Mouse (Mus musculus): ENCODE data around the gene Col11a1. TPM values are rescaled to one million over a fixed set of nuclear protein-coding genes. Genes with fewer than 3 reads are reported as not detected.

The Col11a1 gene
- polyA plus RNA-seq (2015; fragmentation: Nextera tagmentation; extraction: Ambion mirVana): 0.08 and 0.13 TPM in 2 replicates

DNA sequence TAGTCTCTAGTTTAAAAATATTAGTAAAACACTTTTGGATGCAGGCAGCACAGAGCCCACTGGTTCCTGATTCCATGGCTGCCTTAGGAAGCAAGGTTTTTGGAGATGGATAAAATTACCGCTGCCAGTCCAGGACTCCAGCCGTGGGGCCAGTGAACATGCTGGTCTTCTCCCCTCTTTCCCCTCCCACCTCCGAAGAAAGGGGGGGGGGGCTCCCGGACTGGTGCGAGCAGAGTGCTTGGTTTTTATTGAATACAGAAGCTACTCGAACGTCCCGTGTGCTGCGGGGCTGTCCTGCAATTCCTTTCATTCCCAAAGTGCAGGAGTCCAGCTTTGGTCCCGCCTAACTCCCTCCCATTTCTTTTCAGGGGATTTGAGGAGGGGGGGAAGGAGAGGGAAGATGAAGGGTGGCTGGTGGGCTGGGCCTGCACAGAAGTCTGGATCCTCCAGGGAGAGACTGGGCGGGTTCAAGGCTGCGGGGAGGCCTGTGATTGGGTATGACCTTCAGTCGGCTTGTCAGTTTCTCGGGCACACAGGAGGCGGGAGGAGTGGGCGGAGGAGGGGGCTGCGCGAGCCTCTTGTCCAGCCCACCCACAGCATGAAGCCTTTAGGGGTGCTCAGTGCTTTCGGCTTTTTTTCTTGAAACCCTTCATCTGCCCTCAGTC is at the start of gene Col11a1:
TSS of gene Col11a1 (plus strand) at position 570 of the 665 bp plus-strand sequence.
- DNase-seq (ENCODE audit: low spot score): no peak

DNA sequence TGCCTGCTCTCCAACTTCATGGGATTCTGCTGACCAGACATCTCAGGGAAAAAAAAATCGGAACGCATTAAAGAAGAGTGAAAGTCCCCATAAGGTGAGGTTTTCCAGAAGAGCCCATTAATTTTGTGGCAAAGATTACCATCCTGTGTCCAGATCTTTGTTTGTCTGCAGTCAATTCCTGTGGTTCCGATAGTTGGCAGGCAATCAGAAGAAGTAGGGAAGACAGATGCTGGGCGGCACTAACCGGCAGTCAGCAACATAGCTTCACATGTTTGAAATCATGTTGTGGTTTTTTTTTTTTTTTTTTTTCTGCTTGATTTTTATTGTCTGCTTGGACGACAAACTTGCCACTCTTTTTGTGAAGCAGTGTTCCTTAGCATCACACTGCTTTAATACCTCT is 39.4 kb upstream of the Col11a1 start:
- DNase-seq (ENCODE audit: low spot score): no peak

DNA sequence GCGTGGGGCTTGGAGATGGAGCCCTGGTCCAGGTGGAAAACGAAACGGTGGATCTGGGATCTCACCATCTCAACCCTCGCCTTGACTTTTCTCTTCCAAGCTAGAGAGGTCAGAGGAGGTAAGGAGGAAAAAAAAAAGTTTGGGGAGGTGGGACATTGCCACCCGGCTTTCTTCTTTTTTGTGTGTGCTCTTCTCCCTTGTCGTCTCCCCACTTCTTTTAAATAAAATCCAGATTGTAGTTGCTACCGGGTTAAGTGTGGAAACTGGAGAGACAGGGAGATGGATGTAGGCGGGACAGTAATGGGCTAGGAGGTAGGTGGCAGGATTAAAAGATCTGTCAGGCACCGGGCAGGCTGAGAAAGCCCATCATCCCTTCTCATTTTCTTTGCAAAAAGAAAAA is 546 bp downstream of the Col11a1 start:
- no peak for DNase-seq (ENCODE audit: low spot score)

DNA sequence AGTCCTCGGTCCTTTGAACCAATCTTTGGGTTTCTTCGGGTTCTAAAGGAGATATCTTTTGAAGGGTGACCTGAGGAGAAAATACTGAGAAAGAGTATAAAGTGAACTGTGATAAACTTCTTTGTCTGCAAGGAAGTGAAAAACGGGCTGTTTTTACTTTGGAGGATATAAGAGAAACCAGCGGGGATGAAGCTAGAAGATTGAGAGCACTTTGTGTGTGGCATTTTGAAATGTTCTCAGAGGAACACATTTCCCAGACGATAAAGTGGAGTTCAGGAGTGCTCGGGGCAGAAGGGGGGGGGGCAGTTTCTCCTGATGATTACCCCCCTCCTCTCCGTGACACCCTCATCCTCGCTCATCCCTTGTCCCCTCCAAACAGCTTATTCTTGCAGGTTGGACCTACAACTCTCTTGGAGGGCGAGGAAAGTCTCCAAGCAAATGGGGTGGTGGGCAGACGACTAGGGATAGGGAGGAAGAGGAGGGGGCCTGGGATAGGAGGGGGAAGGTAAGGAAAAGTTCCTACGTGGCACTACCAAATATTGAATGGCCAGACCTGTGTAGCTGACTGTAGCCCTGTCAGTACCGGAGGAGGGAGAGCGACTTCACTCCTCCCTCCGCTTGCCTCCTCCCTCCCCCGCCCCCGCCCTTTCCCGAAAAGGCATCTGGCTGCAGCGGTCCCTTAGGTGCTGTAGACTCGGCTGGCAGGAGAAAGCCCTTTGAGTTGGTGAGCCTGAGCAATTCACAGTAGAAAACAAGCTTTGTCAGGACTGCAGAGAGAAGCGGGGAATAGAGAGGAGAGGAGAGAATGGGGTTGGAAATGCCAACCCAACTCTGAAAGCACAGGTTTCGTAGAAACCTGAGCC is 1.2 kb downstream of the Col11a1 start:
- DNase-seq (ENCODE audit: low spot score): no peak

DNA sequence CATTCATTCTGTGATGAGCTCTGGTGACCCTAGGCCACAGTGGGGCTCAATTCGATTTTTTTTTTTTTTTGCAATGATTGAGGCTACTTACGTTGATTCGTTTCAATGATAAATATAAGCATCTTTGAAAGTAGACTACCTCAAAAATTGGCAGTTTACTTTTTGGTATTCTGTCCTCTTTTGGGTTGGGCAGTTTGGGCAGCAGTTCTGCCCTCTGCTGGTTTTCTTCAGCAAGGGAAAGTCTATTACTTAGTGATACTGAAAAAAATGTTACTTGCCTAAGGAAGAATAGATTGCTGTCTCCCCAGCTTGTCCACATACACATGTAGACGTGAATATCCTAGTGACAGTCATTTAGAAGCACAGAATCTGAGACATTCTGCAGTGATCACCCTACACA is 2.0 kb downstream of the Col11a1 start:
- DNase-seq (ENCODE audit: low spot score): no peak

DNA sequence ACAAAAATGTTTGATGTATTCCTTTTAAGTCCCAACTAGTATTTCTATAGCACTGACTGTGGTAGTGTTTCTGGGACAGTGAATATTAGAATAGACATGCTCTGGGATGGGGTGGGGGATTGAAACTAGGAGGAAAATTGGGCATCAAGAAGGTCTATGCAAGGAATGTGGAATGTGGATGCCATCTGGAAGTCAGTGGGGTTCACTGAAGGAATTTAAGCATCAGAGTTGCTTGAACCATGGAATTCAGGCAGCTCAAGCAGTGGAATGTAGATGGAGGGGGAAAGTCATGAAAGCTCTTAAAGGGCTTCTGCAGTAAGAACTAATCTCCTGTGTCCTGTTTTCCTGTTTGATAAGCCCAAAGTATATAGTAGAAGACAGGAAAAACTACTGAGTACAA is 22.1 kb downstream of the Col11a1 start:
- DNase-seq (ENCODE audit: low spot score): no peak

DNA sequence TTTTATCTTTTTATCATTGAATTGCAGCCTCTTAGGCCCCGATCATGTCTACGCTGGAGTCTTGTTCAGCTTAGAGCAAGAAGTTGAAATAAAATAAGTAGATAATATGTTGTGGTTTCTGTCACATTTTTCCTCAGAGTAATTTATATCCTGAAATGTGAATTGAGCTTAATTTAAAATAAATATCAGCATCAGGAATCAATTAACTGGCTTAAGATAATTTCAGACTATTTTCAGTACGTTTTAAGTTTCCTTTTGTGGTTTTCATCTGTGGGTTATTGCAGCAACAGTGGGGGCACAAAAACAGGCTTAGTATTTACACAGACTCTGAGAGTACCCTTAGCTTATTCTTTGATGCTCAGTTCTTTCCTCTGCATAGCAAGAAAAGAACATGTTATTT is 23.2 kb downstream of the Col11a1 start:
- no peak for DNase-seq (ENCODE audit: low spot score)

DNA sequence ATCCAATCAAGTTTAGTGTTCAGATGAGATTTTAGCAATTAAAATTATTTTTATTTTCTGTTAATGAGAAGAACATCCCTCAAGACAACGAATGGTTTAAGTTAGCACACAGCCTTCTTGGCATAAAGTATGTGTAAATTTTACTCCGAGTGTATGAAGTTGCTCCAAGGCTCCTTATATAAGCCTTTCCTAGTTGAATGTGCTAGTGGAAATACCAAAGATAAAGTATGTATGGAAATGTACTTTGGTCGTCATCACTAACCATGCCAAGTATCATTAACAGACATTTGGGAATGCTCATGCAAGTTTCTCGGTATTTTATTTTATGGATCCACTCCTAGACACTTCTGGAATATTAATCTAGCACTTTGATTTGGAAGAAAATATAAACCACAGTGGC is 34.8 kb downstream of the Col11a1 start:
- DNase-seq (ENCODE audit: low spot score): no peak

DNA sequence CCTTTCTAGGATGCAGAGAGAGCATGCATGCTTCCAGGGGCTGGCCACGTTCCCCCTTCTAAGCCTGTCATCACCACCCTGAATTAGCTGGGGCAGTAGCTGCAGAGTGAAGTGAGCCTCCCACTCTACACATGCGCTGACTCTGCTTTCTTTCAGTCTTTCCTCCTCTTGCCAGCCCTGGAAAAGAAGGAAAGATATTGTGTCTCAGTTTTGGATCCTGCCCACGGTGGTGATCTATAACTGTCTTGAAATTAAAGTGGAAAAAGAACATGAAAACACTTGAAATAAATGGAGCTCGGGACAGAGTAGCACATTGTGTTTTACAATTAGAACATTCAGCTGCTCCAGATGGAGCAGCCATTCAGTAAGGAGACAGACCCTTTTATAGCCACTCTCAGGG is 35.2 kb downstream of the Col11a1 start:
- no peak for DNase-seq (ENCODE audit: low spot score)

DNA sequence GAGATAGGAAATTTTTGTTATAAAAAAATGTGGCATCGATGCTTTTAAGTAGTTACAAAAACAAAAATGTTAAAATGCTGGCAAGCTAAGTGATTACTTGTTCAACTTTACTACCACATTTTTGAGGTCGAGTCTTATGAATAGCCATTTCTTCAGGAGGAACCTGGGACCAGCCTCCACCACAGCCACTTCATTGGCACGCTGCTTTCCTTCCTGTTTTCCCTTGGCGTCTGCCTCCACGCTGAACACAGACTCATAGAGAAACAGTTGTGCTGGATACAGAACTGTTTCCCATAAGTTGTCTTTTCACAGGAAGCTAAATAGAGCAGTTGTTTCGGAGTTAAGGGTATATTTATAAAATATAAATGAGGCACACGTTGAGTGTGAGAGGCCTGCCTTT is 69.0 kb downstream of the Col11a1 start:
- DNase-seq (ENCODE audit: low spot score): no peak

DNA sequence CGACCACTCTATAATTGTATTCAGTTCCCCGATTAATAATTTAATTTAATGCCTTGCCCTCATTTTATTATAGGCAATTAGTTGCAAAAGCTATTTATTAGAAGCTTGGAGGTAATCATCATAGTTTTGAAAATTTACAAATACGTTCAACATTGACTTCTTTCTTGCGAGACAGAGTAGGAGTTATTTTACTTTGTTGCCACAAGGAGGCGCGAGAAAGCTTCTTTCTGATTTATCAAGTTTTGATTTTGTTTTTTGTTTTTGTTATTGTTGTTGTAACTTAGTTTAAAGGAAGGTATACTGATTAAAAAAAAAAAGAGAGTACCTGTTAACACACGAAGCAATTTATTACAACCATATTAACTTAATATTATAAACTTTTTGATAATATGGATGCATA is 76.8 kb downstream of the Col11a1 start:
- no peak for DNase-seq (ENCODE audit: low spot score)

DNA sequence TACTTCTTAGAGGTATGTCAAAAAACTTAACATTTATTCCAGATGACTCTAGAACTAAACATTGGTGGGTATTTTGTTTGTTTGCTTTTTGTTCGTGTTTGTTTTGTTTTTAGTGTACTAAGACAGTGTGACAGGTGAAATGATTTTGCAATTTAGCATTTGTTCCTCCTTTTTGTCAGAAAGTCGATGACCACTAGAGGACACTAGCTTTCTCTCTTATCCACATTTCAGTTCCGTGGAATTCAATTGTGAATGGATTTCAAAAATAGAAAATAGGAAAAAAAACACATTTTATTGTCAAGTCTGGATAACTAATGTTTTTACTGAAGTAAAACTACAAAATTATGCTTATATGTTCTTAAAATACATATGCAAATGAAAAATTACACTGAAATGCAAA is 116.8 kb downstream of the Col11a1 start:
- DNase-seq (ENCODE audit: low spot score): no peak

DNA sequence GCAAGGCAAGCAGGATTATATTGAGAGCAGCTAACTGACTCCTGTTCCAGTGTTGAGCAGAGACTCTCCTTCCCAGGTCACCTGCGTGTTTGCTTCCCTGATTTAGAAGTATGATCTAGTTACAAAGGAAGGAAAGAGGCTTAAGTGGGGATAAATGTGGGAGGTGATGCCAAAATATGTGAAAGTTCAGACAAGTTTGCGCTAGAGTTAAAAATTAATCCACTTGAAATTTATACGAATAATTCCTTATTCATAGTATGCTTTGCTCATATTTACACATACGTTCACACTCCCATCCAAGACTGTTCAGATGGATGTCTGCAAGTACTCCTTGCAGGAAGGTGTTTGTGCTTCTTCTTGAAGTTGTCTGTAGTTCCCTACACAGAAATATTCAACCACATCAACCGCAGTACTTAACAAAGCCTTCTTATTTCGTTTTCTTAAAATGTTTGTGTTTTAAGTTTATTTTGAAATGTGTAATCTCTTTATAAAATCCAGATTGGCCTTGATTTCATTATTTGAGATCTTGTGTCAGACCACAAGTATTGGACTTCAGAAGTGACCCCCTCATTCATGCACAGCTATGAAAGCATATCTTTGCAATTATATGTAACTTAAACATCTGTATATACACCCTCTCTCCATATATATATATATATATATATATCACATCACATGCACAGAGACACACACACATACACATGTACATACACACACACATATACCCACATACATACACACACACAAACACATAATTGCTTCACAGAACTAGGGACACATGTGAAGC is 167.8 kb downstream of the Col11a1 start:
- DNase-seq (ENCODE audit: low spot score): no peak

DNA sequence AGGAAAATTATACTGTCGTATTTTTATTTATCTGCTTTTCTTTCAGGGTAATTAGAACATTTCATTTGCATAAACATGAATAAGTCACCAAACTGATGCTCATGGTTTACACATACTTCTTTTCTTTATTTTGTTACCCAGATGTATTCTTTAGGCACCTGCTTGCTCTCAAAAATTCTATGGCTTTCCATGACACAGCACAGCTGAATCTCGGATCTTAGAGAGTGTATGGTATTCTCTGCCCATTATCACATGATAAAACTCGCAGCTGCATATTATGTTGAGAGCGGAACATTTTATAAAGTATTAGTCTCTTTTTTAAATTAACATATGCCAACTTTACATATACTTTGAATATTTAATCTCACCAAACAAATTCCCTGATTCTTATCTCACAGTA is 181.9 kb downstream of the Col11a1 start:
- no peak for DNase-seq (ENCODE audit: low spot score)

DNA sequence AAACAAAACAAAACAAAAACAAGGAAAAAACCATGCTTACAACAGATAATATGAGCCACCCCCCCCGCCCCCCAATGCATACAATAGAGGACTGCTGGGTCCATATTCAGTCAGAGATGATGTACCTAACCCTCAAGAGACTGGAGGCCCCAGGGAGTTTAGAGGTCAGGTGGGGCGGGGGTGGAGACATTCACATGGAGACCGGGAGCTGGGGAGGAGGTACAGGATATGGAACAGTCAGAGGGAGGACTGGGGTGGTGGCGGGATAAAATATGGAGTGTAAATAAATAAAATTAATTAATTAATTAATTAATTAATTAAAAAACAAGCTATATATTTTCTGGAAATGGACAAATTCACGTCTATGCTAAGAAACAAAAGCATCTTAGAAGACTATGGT is 185.8 kb downstream of the Col11a1 start:
- no peak for DNase-seq (ENCODE audit: low spot score)

DNA sequence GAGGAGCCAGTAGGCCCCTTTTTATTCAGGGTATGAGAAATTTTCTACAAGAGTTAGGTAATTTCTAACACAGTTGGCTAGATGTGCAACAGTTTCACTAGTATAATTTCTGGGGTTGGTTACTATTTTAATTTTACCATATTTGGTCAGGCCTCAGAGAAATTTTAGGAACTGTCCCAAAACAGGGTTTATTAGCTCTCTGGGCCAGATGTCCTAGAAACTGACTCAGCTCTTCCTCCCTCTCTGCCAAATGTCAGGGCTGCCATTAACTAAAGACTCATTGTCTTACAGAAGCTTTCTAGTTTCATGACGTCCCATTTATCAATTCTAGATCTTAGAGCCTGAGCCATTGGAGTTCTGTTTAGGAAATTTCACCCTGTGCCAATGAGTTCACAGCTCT is 199.2 kb downstream of the Col11a1 start:
- no peak for DNase-seq (ENCODE audit: low spot score)
